Mouse (Mus musculus) C2C12 (cell line): Measurements from ENCODE around the gene Ints2.

Experiments
- CEBPB ChIP-seq: IDR thresholded peaks from one replicate; pipeline ENCODE4 v1.6.1; 2011; ENCODE audit warnings: low read depth, mild to moderate bottlenecking, control low read depth, moderate library complexity
- CTCF ChIP-seq: IDR thresholded peaks from one replicate; pipeline ENCODE4 v1.5.1; 2011; ENCODE audit not compliant: control insufficient read depth, insufficient read depth, insufficient read length
- FOSL1 ChIP-seq: IDR thresholded peaks from one replicate; pipeline ENCODE4 v1.8.0; 2011; ENCODE audit warnings: mild to moderate bottlenecking, low read length; ENCODE audit not compliant: poor library complexity, insufficient read depth, severe bottlenecking
- MAX ChIP-seq: IDR thresholded peaks from one replicate; pipeline ENCODE4 v1.6.1; 2011; ENCODE audit warnings: mild to moderate bottlenecking, control low read depth
- MYOD1 ChIP-seq: IDR thresholded peaks from one replicate; pipeline ENCODE4 v1.6.1; 2011; ENCODE audit warnings: low read depth; ENCODE audit not compliant: control insufficient read depth, insufficient read length
- MYOG ChIP-seq: IDR thresholded peaks from one replicate; pipeline ENCODE4 v1.6.1; 2011; ENCODE audit not compliant: control insufficient read depth, insufficient read length; ENCODE audit errors: extremely low read depth
- USF1 ChIP-seq: IDR thresholded peaks from one replicate; pipeline ENCODE4 v1.6.1; 2011; ENCODE audit warnings: low read depth, mild to moderate bottlenecking, control low read depth, moderate library complexity

DNA sequence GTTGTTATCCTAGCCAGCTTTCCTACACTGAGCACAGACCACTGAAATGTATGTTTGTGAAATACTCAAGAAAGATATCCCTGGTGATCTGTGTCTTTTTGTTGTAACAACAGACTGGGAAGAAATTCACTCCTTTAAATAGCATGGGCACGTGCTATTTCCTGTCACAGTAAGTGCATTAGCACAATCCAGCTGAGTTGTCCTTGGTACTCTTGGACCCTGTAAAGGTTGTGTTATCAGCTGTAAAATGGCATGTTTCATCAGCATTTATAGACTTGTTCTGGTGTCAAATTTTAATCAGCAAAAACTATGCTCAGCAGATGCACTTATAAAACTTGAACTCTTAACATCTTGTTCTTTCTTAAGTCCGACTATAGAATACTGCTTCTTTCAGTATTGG, 86.6 kb downstream of the Ints2 start:
- no peak for TF ChIP-seq CTCF
- no peak for TF ChIP-seq MAX
- TF ChIP-seq MYOG, result no peak
- TF ChIP-seq USF1, result no peak
- no peak for TF ChIP-seq MYOD1
- no peak for TF ChIP-seq CEBPB
- TF ChIP-seq FOSL1, result no peak
